Mouse (Mus musculus): ENCODE measurements around the gene Entr1. TPM values are rescaled to one million over a fixed set of nuclear protein-coding genes. Genes with fewer than 3 reads are reported as not detected.
A peak's percentile ranks its signal among the peaks of the same experiment; 100 is the strongest.

The Entr1 gene
- total and polyA plus RNA-seq, 2 experiments from 2014 or later = 156 to 157 TPM

DNA sequence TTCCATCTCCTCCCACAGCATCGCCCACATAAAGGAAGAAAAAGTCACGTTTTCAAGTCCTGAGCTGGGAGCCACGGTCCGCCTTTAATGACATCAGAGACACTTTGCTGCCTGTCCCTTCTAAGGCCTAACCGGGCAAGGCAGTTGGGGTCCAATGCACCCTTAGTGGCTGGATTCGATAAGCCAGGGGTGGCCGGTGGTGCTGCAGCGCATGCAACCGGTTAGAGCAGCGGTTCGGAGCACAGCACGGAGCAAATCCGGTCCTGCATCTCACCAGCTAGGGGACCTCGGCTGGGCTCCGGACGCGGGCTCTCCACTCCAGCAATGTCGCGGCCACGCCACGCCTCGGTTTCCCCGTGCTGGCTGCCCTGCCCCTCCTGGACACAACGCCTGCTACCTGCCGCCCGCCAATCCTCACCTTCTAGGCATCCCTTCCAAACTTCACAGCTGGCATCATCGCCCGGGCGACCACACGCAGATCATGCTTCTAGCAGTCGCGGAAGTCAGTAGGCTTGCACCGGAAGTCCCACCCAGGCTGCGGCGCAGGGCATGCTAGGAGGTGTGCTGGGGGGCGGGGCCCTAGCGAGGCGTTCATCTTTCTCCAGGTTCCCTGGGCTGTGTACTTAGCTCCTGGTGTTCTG, 8.9 kb downstream of the Entr1 start, which contains the start of gene Snapc4:
Gene Snapc4, minus strand, starts transcription at position 523 of the 641 bp plus-strand sequence.
- Histone ChIP-seq H3K4me2 (ENCODE audit: low read depth, low read length, poor library complexity, severe bottlenecking) (peak within 1 kb of the TSS; percentile 66), H3K4me1 (ENCODE audit: insufficient read depth, low read length) (no peaks in the 10 kb centered on the region), H3K27me3 (ENCODE audit: insufficient read depth, low read length) (no peaks in the 10 kb centered on the region), H3K9me3 (ENCODE audit: low read length) (no peaks in the 10 kb centered on the region), H3K9ac (replicated peaks; ENCODE audit: low read length, poor library complexity, severe bottlenecking) (peak within 1 kb of the TSS; percentile 79), H3K36me3 (ENCODE audit: insufficient read depth, low read length) (peaks cover 51% of the 10 kb centered on the region), H3K4me3 (ENCODE audit: low read depth, low read length) (peak within 1 kb of the TSS; percentile 75), H3K27ac (ENCODE audit: low read depth, low read length) (peak within 1 kb of the TSS; percentile 55; the same call in 1 of the 2 replicates)
- 0% methylated on average over 38 of the region's 38 CpGs for WGBS
- DNase-seq (ENCODE audit: low spot score) = peak; percentile 90
- TF ChIP-seq CTCF (IDR thresholded peaks at IDR 0.05) = no peak
- peak; percentile 93 for ATAC-seq (ENCODE audit: low FRiP score)

DNA sequence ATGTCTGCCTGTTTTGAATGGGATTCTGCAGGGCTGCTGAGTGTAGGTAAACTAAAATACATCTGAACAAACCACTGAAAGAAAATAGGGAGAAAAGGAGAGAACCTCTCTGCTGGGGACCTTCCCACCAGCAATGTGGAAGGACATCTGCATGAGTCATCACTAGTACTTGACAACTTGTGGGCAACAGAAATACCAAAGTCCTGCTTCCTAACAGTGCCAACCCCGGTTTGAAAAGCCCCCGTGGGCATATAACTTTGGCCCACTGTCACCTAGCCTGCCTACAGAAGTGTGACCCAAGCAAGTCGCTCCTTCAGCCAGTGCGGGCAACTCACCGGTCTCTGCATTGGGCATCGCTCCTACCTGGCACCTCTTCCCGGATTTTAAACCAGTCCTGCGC, 16.7 kb downstream of the Entr1 start:
- Histone ChIP-seq H3K9me3 (ENCODE audit: low read length) (no peaks in the 10 kb centered on the region), H3K4me2 (ENCODE audit: low read depth, low read length, poor library complexity, severe bottlenecking) (no peak overlapping the region), H3K4me1 (ENCODE audit: insufficient read depth, low read length) (no peaks in the 10 kb centered on the region), H3K36me3 (ENCODE audit: insufficient read depth, low read length) (peaks cover 88% of the 10 kb centered on the region), H3K27ac (ENCODE audit: low read depth, low read length) (no peak overlapping the region), H3K4me3 (ENCODE audit: low read depth, low read length) (no peak overlapping the region), H3K9ac (replicated peaks; ENCODE audit: low read length, poor library complexity, severe bottlenecking) (no peak overlapping the region), H3K27me3 (ENCODE audit: insufficient read depth, low read length) (no peaks in the 10 kb centered on the region)
- TF ChIP-seq CTCF (IDR thresholded peaks at IDR 0.05) = no peak
- 95% methylated on average over 8 of the region's 8 CpGs for WGBS
- DNase-seq (ENCODE audit: low spot score) = no peak
- no peak for ATAC-seq (ENCODE audit: low FRiP score)

DNA sequence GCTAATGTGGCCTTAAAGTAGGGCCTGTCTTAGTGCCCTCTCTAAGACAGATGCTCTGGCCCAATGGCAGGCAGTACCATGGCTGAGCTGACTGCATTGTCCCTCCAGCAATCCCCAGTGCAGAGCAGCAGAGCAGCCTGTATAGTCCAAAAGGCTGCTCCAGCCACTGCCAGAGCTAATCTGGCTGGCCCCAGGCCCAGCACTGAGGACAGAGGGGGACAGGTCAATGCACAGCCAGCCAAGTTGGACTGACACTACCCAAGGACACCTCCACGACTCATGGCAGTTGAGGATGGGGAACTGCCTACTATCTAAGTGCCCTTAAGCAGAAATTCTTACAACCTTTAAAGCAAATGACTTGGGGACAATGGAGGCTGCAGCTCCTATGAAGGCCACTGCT, 20.5 kb downstream of the Entr1 start:
- TF ChIP-seq CTCF (IDR thresholded peaks at IDR 0.05) = no peak
- Histone ChIP-seq H3K4me3 (ENCODE audit: low read depth, low read length) (no peak overlapping the region), H3K36me3 (ENCODE audit: insufficient read depth, low read length) (peaks cover 90% of the 10 kb centered on the region), H3K9me3 (ENCODE audit: low read length) (no peaks in the 10 kb centered on the region), H3K27me3 (ENCODE audit: insufficient read depth, low read length) (no peaks in the 10 kb centered on the region), H3K27ac (ENCODE audit: low read depth, low read length) (no peak overlapping the region), H3K9ac (replicated peaks; ENCODE audit: low read length, poor library complexity, severe bottlenecking) (no peak overlapping the region), H3K4me2 (ENCODE audit: low read depth, low read length, poor library complexity, severe bottlenecking) (no peak overlapping the region), H3K4me1 (ENCODE audit: insufficient read depth, low read length) (no peaks in the 10 kb centered on the region)
- ATAC-seq (ENCODE audit: low FRiP score) = no peak
- WGBS = 83% methylated on average over 1 of the region's 1 CpGs
- DNase-seq (ENCODE audit: low spot score) = no peak

DNA sequence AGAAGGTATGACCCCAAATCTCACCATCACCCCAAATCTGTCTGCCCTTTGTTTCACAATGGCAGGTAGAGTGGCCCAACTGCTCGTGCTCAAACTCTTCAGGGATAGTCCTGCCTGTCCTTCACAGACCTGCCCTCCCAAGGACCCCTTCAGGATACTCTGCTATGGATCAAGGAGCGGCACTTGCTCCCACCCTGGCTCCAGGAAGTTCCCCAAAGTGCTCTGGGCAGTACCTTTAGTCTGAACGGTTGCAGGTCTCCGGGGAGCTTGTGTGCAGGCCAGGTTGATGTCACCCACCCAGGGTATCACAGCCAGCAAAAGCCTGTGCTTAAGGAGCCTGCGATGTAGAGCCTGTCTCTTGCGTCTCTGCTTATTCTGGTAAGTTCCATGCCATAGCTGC, 21.2 kb downstream of the Entr1 start:
- Histone ChIP-seq H3K4me2 (ENCODE audit: low read depth, low read length, poor library complexity, severe bottlenecking) (no peak overlapping the region), H3K9me3 (ENCODE audit: low read length) (no peaks in the 10 kb centered on the region), H3K27me3 (ENCODE audit: insufficient read depth, low read length) (no peaks in the 10 kb centered on the region), H3K4me3 (ENCODE audit: low read depth, low read length) (no peak overlapping the region), H3K4me1 (ENCODE audit: insufficient read depth, low read length) (no peaks in the 10 kb centered on the region), H3K9ac (replicated peaks; ENCODE audit: low read length, poor library complexity, severe bottlenecking) (no peak overlapping the region), H3K27ac (ENCODE audit: low read depth, low read length) (no peak overlapping the region), H3K36me3 (ENCODE audit: insufficient read depth, low read length) (peaks cover 89% of the 10 kb centered on the region)
- ATAC-seq (ENCODE audit: low FRiP score) = no peak
- WGBS = 91% methylated on average over 6 of the region's 6 CpGs
- no peak for TF ChIP-seq CTCF (IDR thresholded peaks at IDR 0.05)
- no peak for DNase-seq (ENCODE audit: low spot score)

DNA sequence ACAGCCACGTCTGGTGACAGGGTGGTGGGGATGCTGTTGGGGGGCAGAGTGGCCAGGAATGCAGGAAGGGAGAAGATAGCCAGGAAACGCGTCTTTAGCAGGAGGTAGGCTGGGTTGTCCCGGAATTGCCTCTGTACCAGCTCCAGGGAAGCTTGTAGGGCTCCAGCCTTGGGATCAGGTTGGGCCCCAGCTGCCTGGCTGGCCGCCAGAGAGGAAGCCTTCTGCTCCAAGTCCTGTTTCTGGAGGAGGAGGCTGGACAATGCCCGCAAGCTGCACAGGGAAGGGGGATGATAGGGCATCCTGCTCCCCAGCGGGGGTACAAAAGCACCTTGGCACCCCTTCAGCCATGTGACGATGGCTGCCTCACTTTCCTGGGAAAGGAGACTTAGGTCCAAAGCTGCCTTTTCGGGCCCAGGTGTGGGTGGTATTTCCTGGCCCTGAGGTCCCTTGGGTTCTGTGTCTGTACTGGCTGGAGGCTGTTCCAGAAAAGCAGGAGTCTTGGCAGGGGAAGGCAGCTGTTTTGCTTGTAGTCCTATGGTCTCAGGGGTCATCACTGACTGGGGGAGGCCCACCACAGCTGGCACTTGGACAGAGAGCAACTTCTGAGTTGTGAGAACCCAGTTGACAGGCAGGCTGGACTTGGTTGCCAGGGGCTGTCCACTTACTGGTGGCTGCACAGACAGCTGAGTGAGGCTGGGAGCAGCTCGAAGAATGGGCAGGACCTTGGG, 24.2 kb downstream of the Entr1 start:
- no peak overlapping the region for H3K27ac ChIP-seq (ENCODE audit: low read depth, low read length)
- peaks cover 70% of the 10 kb centered on the region for H3K36me3 ChIP-seq (ENCODE audit: insufficient read depth, low read length)
- ATAC-seq (ENCODE audit: low FRiP score) (no peak), DNase-seq (ENCODE audit: low spot score) (peak; percentile 21)
- H3K4me3 ChIP-seq (ENCODE audit: low read depth, low read length) = no peak overlapping the region
- WGBS = 76% methylated on average over 10 of the region's 10 CpGs
- no peaks in the 10 kb centered on the region for H3K9me3 ChIP-seq (ENCODE audit: low read length)
- no peak overlapping the region for H3K4me2 ChIP-seq (ENCODE audit: low read depth, low read length, poor library complexity, severe bottlenecking)
- no peaks in the 10 kb centered on the region for H3K4me1 ChIP-seq (ENCODE audit: insufficient read depth, low read length)
- no peak overlapping the region for H3K9ac ChIP-seq (replicated peaks; ENCODE audit: low read length, poor library complexity, severe bottlenecking)
- no peak for TF ChIP-seq CTCF (IDR thresholded peaks at IDR 0.05)
- H3K27me3 ChIP-seq (ENCODE audit: insufficient read depth, low read length) = no peaks in the 10 kb centered on the region

DNA sequence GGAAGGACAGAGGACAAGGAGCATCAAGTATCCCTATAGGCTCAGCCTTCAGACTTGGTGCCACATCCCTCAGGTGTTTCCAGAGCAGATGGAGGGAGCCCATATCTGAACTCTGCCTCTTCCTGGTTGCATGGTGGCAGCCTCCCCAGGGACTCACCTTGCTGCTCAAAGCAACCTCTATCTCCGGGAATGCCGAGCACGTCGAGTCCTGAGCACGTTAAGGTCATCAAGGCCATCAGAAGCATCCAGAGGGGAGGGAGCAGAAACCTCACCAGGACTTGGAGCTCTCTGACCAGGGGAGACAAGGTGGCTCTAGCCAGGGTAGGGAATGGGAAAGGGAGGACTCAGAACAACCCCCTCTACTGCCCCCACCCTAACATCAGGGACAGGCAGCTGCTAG, 25.6 kb downstream of the Entr1 start:
- no peak for ATAC-seq (ENCODE audit: low FRiP score)
- no peak overlapping the region for H3K4me3 ChIP-seq (ENCODE audit: low read depth, low read length)
- 97% methylated on average over 5 of the region's 5 CpGs for WGBS
- no peak overlapping the region for H3K9ac ChIP-seq (replicated peaks; ENCODE audit: low read length, poor library complexity, severe bottlenecking)
- TF ChIP-seq CTCF (IDR thresholded peaks at IDR 0.05) = no peak
- H3K27me3 ChIP-seq (ENCODE audit: insufficient read depth, low read length) = no peaks in the 10 kb centered on the region
- peaks cover 56% of the 10 kb centered on the region for H3K36me3 ChIP-seq (ENCODE audit: insufficient read depth, low read length)
- H3K27ac ChIP-seq (ENCODE audit: low read depth, low read length) = no peak overlapping the region
- no peaks in the 10 kb centered on the region for H3K4me1 ChIP-seq (ENCODE audit: insufficient read depth, low read length)
- DNase-seq (ENCODE audit: low spot score) = no peak
- H3K4me2 ChIP-seq (ENCODE audit: low read depth, low read length, poor library complexity, severe bottlenecking) = no peak overlapping the region
- no peaks in the 10 kb centered on the region for H3K9me3 ChIP-seq (ENCODE audit: low read length)

Measured in midbrain, postnatal 0 days (tissue).